Mouse (Mus musculus): ENCODE measurements around the gene Tcam1.

- TF ChIP-seq FLI1 (IDR thresholded peaks at IDR 0.05; ENCODE audit: low read length) (no peak), GATA1 (IDR thresholded peaks at IDR 0.05; ENCODE audit: borderline replicate concordance, low read length) (no peak)
Measured at GRCm38 (mm10) chr11:106254767-106255166, 21.7 kb upstream of the Tcam1 start.
